Mouse (Mus musculus) frontal cortex, postnatal 36 days (tissue): ENCODE measurements at regions not wholly inside any gene's neighbourhood (a gene's known extent, or its start where the extent isn't known, plus 50 kb on each side); places are given as distances from the start of the nearest gene placed in this dataset.

Source experiments
- DNase-seq, 2 experiments: peaks; one replicate each; pipeline ENCODE4 v3.0.0; 2022; ENCODE audit warnings: low spot score in 2 of 2

DNA sequence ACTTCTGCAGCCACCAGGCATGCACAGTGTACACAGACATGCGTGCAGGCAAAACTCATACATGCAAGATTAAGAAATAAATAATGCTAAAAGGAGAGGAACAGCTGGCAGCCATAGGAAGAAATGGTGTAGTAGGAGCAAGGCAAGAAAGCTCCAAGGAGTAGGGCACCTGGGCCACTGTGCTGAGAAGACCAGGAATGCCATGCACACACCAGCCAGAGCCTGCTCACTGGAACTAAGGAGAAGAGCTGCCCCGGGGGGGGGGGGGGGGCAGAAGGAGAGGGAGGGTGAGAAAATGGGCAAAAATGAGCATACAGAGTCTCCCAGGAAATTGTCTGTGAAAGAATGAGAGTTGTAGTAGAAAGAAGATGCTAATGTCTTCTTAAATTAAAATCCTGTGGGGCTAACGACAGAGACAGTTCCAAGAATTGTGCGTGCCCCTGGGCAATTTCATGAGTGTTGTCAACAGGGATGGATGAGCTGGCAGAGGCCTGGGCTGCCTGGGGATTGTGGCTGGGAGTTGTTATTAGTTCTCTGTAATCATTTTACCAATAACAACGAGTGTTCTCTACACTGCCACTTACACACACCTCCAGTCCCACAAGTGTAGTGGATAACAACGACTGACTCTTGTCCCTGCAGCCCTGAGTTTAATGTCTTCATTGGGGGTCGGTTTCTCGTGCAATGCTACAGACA, 54.2 kb upstream of the Syt13 start:
- DNase-seq = no peak
